Mouse (Mus musculus) forebrain, embryonic 13.5 days (tissue): ENCODE results near the gene Map1b. TPM values are rescaled to one million over a fixed set of nuclear protein-coding genes. Genes with fewer than 3 reads are reported as not detected.

Experiments
- ATAC-seq: fragments of 200-750 bp; cut with Nextera tagmentation; 2 replicates; pipeline ENCODE4 v1.8.0; 2017
- H3K27ac ChIP-seq: fragments of 300-500 bp; sonication (generic); 2 replicates; pipeline ENCODE4 v1.5.1; 2015; ENCODE audit warnings: inconsistent platforms, mild to moderate bottlenecking, moderate library complexity
- H3K27me3 ChIP-seq: fragments of 300-500 bp; sonication (generic); 2 replicates; pipeline ENCODE4 v1.6.1; 2015; ENCODE audit warnings: mild to moderate bottlenecking, inconsistent platforms
- H3K36me3 ChIP-seq: fragments of 300-500 bp; sonication (generic); 2 replicates; pipeline ENCODE4 v1.6.1; 2015; ENCODE audit warnings: mild to moderate bottlenecking, inconsistent platforms; ENCODE audit not compliant: poor library complexity, severe bottlenecking
- H3K4me1 ChIP-seq: fragments of 300-500 bp; sonication (generic); 2 replicates; pipeline ENCODE4 v1.6.1; 2015; ENCODE audit warnings: inconsistent platforms
- H3K4me2 ChIP-seq: fragments of 300-500 bp; sonication (generic); 2 replicates; pipeline ENCODE4 v1.6.1; 2015; ENCODE audit warnings: inconsistent platforms, mild to moderate bottlenecking, moderate library complexity
- H3K4me3 ChIP-seq: fragments of 300-500 bp; sonication (generic); 2 replicates; pipeline ENCODE4 v1.5.1; 2015; ENCODE audit warnings: mild to moderate bottlenecking, inconsistent platforms
- H3K9ac ChIP-seq: fragments of 300-500 bp; sonication (generic); 2 replicates; pipeline ENCODE4 v1.6.1; 2015; ENCODE audit warnings: mild to moderate bottlenecking, inconsistent platforms
- H3K9me3 ChIP-seq: fragments of 300-500 bp; sonication (generic); replicated peaks from 2 replicates; pipeline ENCODE4 v1.6.1; 2016; ENCODE audit warnings: inconsistent platforms
- WGBS: fragments of 180-500 bp; shearing (Covaris S2); methylation state at CpG from one replicate; pipeline ENCODE4 v1.1.7; 2015; 5-methylcytosine and 5-hydroxymethylcytosine counted together
- polyA plus RNA-seq: library from polyadenylated mRNA; unstranded; fragments of >200 nt; fragmentation: Nextera tagmentation; extraction: Ambion mirVana; gene quantifications from 2 replicates; pipeline ENCODE4 v1.2.1, GENCODE M21; 2015

Map1b gene
- 1,694 and 1,735 TPM in 2 replicates for polyA plus RNA-seq

DNA sequence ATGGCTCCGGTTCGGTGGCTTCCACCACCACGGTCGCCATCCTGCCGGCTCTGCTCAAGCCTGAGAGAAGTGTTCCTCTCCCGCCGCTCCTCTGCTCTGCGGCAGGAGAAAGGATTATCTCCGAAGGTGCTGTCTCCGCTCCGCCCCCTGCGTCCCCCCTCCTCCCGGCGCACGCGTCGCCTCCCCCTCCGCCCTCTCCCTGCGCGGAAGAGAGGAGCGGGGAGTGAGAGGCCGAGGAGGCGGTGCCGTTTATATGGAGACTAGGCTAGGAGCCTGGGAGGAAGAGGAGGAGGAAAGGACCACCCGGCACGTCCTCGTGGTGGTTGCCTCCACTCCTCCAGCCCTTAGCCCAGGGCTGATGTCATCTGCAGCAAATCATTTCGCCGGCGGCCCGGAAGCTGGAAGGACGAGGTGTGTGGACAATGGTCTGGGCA lies at the start of gene Map1b:
Map1b (minus strand) TSS at position 93 of the 434 bp plus-strand sequence.
- Histone ChIP-seq H3K4me2 (peak within 1 kb of the TSS; percentile 85), H3K27me3 (no peaks in the 10 kb centered on the region), H3K4me1 (peaks cover 31% of the 10 kb centered on the region), H3K9me3 (no peaks in the 10 kb centered on the region), H3K27ac (peak within 1 kb of the TSS; percentile 100), H3K36me3 (no peaks in the 10 kb centered on the region), H3K4me3 (peak within 1 kb of the TSS; percentile 92), H3K9ac (peak within 1 kb of the TSS; percentile 97)
- WGBS, result under 1% methylated on average over 24 of the region's 32 CpGs
- ATAC-seq, result peak; percentile 85

DNA sequence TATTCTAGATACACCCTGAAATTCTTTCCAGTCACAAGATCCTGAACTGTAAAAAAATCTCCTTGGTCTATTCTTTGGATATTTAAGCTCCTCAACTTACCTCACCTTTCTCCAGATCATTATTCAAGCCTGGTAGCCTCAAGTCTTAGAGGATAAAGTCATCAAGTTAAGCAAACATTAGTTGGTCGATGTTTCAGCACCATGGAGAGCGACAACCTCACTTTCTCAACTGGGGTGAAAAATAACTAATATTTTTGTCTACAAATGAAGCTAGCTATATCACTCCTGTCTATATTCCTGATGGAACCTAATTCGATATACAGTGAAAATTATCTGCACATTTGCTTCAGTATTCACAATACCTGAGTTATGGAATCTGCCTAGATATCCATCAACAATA lies 48.0 kb upstream of the Map1b start:
- no peak overlapping the region for H3K4me3 ChIP-seq
- peaks cover 29% of the 10 kb centered on the region for H3K4me1 ChIP-seq
- H3K27ac ChIP-seq, result no peak overlapping the region
- H3K36me3 ChIP-seq, result no peaks in the 10 kb centered on the region
- WGBS, result 39% methylated on average over 3 of the region's 3 CpGs
- ATAC-seq, result no peak
- H3K9ac ChIP-seq, result no peak overlapping the region
- H3K9me3 ChIP-seq, result no peaks in the 10 kb centered on the region
- H3K4me2 ChIP-seq, result no peak overlapping the region
- H3K27me3 ChIP-seq, result no peaks in the 10 kb centered on the region

GRCm38 (mm10) chr13:99563021-99563420 lies 46.7 kb upstream of the Map1b start:
- Histone ChIP-seq H3K27ac (no peak overlapping the region), H3K4me3 (no peak overlapping the region), H3K27me3 (no peaks in the 10 kb centered on the region), H3K9ac (no peak overlapping the region), H3K4me2 (no peak overlapping the region), H3K9me3 (no peaks in the 10 kb centered on the region), H3K4me1 (peaks cover 34% of the 10 kb centered on the region), H3K36me3 (no peaks in the 10 kb centered on the region)
- ATAC-seq, result no peak
- WGBS, result 59% methylated on average over 3 of the region's 3 CpGs

DNA sequence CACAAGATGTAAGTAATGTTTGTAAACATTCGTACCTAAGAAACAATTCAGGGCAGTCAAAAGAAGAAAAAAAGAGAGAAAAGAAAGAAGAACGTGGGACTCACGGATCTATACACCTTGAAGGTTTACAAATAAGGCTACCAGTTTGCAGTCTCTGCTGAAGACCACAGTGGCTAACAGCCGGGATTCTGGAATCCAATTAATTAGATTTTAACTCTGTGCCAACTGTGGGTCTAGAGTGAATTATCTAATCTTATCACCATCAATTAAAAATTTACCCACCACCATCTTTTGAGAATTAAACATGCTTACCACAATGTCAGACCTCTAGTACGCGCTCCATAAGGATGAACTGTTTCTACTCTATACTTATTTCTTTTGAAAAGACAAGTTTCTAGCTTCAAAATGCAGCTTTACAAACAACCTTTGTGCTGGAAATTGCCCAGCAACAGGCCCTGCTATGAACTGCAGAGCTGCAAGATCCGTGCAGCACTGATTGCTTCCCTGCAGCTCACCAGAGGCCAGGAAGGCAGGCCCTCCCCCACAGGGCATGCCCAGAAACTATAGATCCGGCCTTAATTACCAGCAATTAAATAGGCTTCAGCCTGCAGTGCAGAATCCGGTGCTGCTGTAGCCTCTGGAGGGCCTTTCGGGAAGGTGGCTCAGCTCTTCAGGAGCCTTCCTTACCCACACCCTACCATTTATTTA lies 45.7 kb upstream of the Map1b start:
- H3K27ac ChIP-seq, result peak overlapping the region; percentile 6; the same call in 1 of the 2 replicates
- peak; percentile 82 for ATAC-seq
- 14% methylated on average over 10 of the region's 10 CpGs for WGBS

GRCm38 (mm10) chr13:99560674-99561639 lies 44.6 kb upstream of the Map1b start:
- ATAC-seq, result no peak
- H3K27me3 ChIP-seq, result no peaks in the 10 kb centered on the region
- H3K27ac ChIP-seq, result peak overlapping the region; percentile 45; the same call in 1 of the 2 replicates
- H3K9ac ChIP-seq, result peak overlapping the region; percentile 35; the same call in 1 of the 2 replicates
- no peak overlapping the region; the same call in 1 of the 2 replicates for H3K4me2 ChIP-seq
- no peaks in the 10 kb centered on the region for H3K36me3 ChIP-seq
- no peaks in the 10 kb centered on the region for H3K9me3 ChIP-seq
- H3K4me3 ChIP-seq, result no peak overlapping the region
- H3K4me1 ChIP-seq, result peaks cover 34% of the 10 kb centered on the region
- WGBS, result 20% methylated on average over 12 of the region's 13 CpGs

More for the DNA sequence above, 45.7 kb upstream of the Map1b start:
- Histone ChIP-seq H3K4me2 (0 out of 2 replicates have a peak overlapping the region, but pooled peaks have one; percentile 2), H3K36me3 (no peaks in the 10 kb centered on the region), H3K9me3 (no peaks in the 10 kb centered on the region), H3K27me3 (no peaks in the 10 kb centered on the region), H3K4me3 (no peak overlapping the region), H3K4me1 (peaks cover 34% of the 10 kb centered on the region), H3K9ac (no peak overlapping the region)

GRCm38 (mm10) chr13:99558216-99558906 lies 42.0 kb upstream of the Map1b start:
- Histone ChIP-seq H3K27ac (no peak overlapping the region), H3K4me1 (peaks cover 34% of the 10 kb centered on the region), H3K4me2 (no peak overlapping the region), H3K9me3 (no peaks in the 10 kb centered on the region), H3K4me3 (no peak overlapping the region), H3K36me3 (no peaks in the 10 kb centered on the region), H3K9ac (no peak overlapping the region), H3K27me3 (no peaks in the 10 kb centered on the region)
- WGBS, result 80% methylated on average over 12 of the region's 12 CpGs
- no peak; the same call in 1 of the 2 replicates for ATAC-seq

GRCm38 (mm10) chr13:99557813-99558212 lies 41.5 kb upstream of the Map1b start:
- Histone ChIP-seq H3K4me2 (no peak overlapping the region), H3K9me3 (no peaks in the 10 kb centered on the region)
- WGBS, result 68% methylated on average over 15 of the region's 15 CpGs

GRCm38 (mm10) chr13:99557331-99557730 lies 41.0 kb upstream of the Map1b start:
- Histone ChIP-seq H3K4me1 (peaks cover 25% of the 10 kb centered on the region), H3K4me3 (no peak overlapping the region), H3K27ac (no peak overlapping the region), H3K9ac (no peak overlapping the region), H3K27me3 (no peaks in the 10 kb centered on the region), H3K9me3 (no peaks in the 10 kb centered on the region), H3K4me2 (no peak overlapping the region), H3K36me3 (no peaks in the 10 kb centered on the region)
- WGBS, result 94% methylated on average over 5 of the region's 5 CpGs
- no peak for ATAC-seq

More at GRCm38 (mm10) chr13:99557813-99558212, 41.5 kb upstream of the Map1b start:
- H3K27me3 ChIP-seq, result no peaks in the 10 kb centered on the region
- no peak for ATAC-seq
- peaks cover 30% of the 10 kb centered on the region for H3K4me1 ChIP-seq
- H3K36me3 ChIP-seq, result no peaks in the 10 kb centered on the region
- no peak overlapping the region for H3K27ac ChIP-seq
- H3K9ac ChIP-seq, result no peak overlapping the region
- H3K4me3 ChIP-seq, result no peak overlapping the region

GRCm38 (mm10) chr13:99554960-99555359 lies 38.6 kb upstream of the Map1b start:
- H3K4me3 ChIP-seq, result no peak overlapping the region
- H3K4me1 ChIP-seq, result peaks cover 17% of the 10 kb centered on the region
- no peak overlapping the region for H3K27ac ChIP-seq
- H3K4me2 ChIP-seq, result no peak overlapping the region
- WGBS, result 81% methylated on average over 8 of the region's 8 CpGs
- no peaks in the 10 kb centered on the region for H3K36me3 ChIP-seq
- no peak overlapping the region for H3K9ac ChIP-seq
- peak; percentile 46; the same call in 1 of the 2 replicates for ATAC-seq
- H3K27me3 ChIP-seq, result no peaks in the 10 kb centered on the region
- no peaks in the 10 kb centered on the region for H3K9me3 ChIP-seq

- Histone ChIP-seq H3K4me2 (no peak overlapping the region), H3K27ac (no peak overlapping the region), H3K36me3 (no peaks in the 10 kb centered on the region), H3K27me3 (no peaks in the 10 kb centered on the region), H3K9me3 (no peaks in the 10 kb centered on the region), H3K4me1 (peaks cover 22% of the 10 kb centered on the region), H3K9ac (no peak overlapping the region), H3K4me3 (no peak overlapping the region)
- WGBS, result 87% methylated on average over 6 of the region's 6 CpGs
- no peak for ATAC-seq
These were observed 38.1 kb upstream of the Map1b start for GRCm38 (mm10) chr13:99554466-99554865.

DNA sequence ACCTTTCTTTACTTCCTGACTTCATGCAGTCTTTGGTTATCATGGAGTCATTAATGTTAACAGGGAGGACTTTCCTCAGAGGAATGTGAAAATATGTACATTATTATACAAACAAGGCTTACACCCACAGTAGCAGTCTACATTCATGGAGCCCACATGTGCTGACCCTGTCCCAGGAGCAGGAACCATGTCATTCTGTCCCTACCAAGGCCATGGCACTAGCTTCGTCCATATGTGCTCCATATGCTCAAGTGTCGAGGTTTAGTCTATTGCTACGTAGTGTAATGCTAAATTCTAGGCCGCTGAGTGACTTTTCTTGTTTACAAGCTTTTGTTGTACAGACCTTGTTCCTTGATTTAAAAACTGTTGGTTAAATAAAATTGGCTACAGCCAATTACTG lies 36.0 kb upstream of the Map1b start:
- Histone ChIP-seq H3K4me3 (no peak overlapping the region), H3K9me3 (no peaks in the 10 kb centered on the region), H3K9ac (no peak overlapping the region), H3K27me3 (no peaks in the 10 kb centered on the region), H3K27ac (no peak overlapping the region), H3K4me1 (peaks cover 22% of the 10 kb centered on the region), H3K36me3 (no peaks in the 10 kb centered on the region), H3K4me2 (no peak overlapping the region)
- WGBS, result 92% methylated on average over 4 of the region's 4 CpGs
- ATAC-seq, result no peak
